Mouse (Mus musculus): ENCODE measurements around the gene Bloc1s4. TPM values are rescaled to one million over a fixed set of nuclear protein-coding genes. Genes with fewer than 3 reads are reported as not detected.
"Not testable (repeated sequence)": the region's sequence is repeated elsewhere in the genome, so short reads cannot be mapped to it uniquely, and the experiment has no call there.

Bloc1s4 gene
- 12.2 and 13.7 TPM in 2 replicates for polyA plus RNA-seq (2012; rRNA removed)

- 2% methylated on average over 31 of the region's 31 CpGs for WGBS
- DNase-seq (ENCODE audit: low read depth, low spot score) = peak; percentile 77
Measured at GRCm38 (mm10) chr5:36748536-36749061, at the start of gene Bloc1s4. Gene Bloc1s4 (minus strand): TSS chr5:36748650.

GRCm38 (mm10) chr5:36797291-36797690, 48.8 kb upstream of the Bloc1s4 start:
- no peak for DNase-seq (ENCODE audit: low read depth, low spot score)
- 43% methylated on average over 8 of the region's 8 CpGs for WGBS

- DNase-seq (ENCODE audit: low read depth, low spot score) = not testable (repeated sequence)
- under 1% methylated on average over 90 of the region's 90 CpGs for WGBS
Measured at GRCm38 (mm10) chr5:36796296-36797014, 48.0 kb upstream of the Bloc1s4 start, which contains the start of gene Mrfap1. Gene Mrfap1 (minus strand): TSS chr5:36796772.

GRCm38 (mm10) chr5:36795647-36796295, 47.3 kb upstream of the Bloc1s4 start:
- DNase-seq (ENCODE audit: low read depth, low spot score) = not testable (repeated sequence)
- whole genome bisulfite sequencing = 3% methylated on average over 37 of the region's 37 CpGs

GRCm38 (mm10) chr5:36791861-36792260, 43.4 kb upstream of the Bloc1s4 start:
- WGBS = 39% methylated on average over 9 of the region's 9 CpGs
- DNase-seq (ENCODE audit: low read depth, low spot score) = no peak

GRCm38 (mm10) chr5:36786052-36786451, 37.6 kb upstream of the Bloc1s4 start:
- WGBS = 97% methylated on average over 5 of the region's 5 CpGs
- DNase-seq (ENCODE audit: low read depth, low spot score) = no peak

- no peak for DNase-seq (ENCODE audit: low read depth, low spot score)
- 97% methylated on average over 2 of the region's 2 CpGs for WGBS
Measured at GRCm38 (mm10) chr5:36779512-36779911, 31.1 kb upstream of the Bloc1s4 start.

GRCm38 (mm10) chr5:36778901-36779300, 30.5 kb upstream of the Bloc1s4 start:
- 49% methylated on average over 1 of the region's 2 CpGs for WGBS
- no peak for DNase-seq (ENCODE audit: low read depth, low spot score)

GRCm38 (mm10) chr5:36777186-36777585, 28.7 kb upstream of the Bloc1s4 start:
- DNase-seq (ENCODE audit: low read depth, low spot score) = no peak
- 16% methylated on average over 2 of the region's 2 CpGs for WGBS

- DNase-seq (ENCODE audit: low read depth, low spot score) = no peak
Measured at GRCm38 (mm10) chr5:36776021-36776575, 27.6 kb upstream of the Bloc1s4 start.

GRCm38 (mm10) chr5:36775317-36775716, 26.9 kb upstream of the Bloc1s4 start:
- no peak for DNase-seq (ENCODE audit: low read depth, low spot score)
- 79% methylated on average over 2 of the region's 2 CpGs for whole genome bisulfite sequencing

More at GRCm38 (mm10) chr5:36776021-36776575, 27.6 kb upstream of the Bloc1s4 start:
- 63% methylated on average over 9 of the region's 9 CpGs for WGBS

- 76% methylated on average over 5 of the region's 5 CpGs for WGBS
- no peak for DNase-seq (ENCODE audit: low read depth, low spot score)
Measured at GRCm38 (mm10) chr5:36772586-36772985, 24.1 kb upstream of the Bloc1s4 start.

- WGBS = 55% methylated on average over 3 of the region's 3 CpGs
Measured at GRCm38 (mm10) chr5:36769603-36770002, 21.2 kb upstream of the Bloc1s4 start.

GRCm38 (mm10) chr5:36766958-36767703, 18.7 kb upstream of the Bloc1s4 start:
- WGBS = 50% methylated on average over 10 of the region's 10 CpGs

More at GRCm38 (mm10) chr5:36769603-36770002, 21.2 kb upstream of the Bloc1s4 start:
- no peak for DNase-seq (ENCODE audit: low read depth, low spot score)

GRCm38 (mm10) chr5:36759848-36760247, 11.4 kb upstream of the Bloc1s4 start:
- WGBS = 44% methylated on average over 4 of the region's 4 CpGs
- no peak for DNase-seq (ENCODE audit: low read depth, low spot score)

More at GRCm38 (mm10) chr5:36766958-36767703, 18.7 kb upstream of the Bloc1s4 start:
- no peak for DNase-seq (ENCODE audit: low read depth, low spot score)

GRCm38 (mm10) chr5:36757033-36757432, 8.6 kb upstream of the Bloc1s4 start:
- WGBS = 73% methylated on average over 5 of the region's 5 CpGs
- no peak for DNase-seq (ENCODE audit: low read depth, low spot score)

- 75% methylated on average over 9 of the region's 9 CpGs for WGBS
- no peak for DNase-seq (ENCODE audit: low read depth, low spot score)
Measured at GRCm38 (mm10) chr5:36750119-36751078, 1.9 kb upstream of the Bloc1s4 start.

- DNase-seq (ENCODE audit: low read depth, low spot score) = no peak
- 1% methylated on average over 76 of the region's 76 CpGs for WGBS
Measured at GRCm38 (mm10) chr5:36747794-36748535, 485 bp downstream of the Bloc1s4 start.

Measured in large intestine, adult 2 months (tissue).